Mouse (Mus musculus) hematopoietic stem cell, adult 5-6 weeks (primary cell): ENCODE measurements at regions not wholly inside any gene's neighbourhood (a gene's known extent, or its start where the extent isn't known, plus 50 kb on each side); places are given as distances from the start of the nearest gene placed in this dataset.

ENCODE experiments used
- ATAC-seq, 2 experiments: fragments of 125-278 bp in 1 of 2; replicated peaks in 1 of 2; 2 replicates each; pipeline ENCODE4 v1.8.0; 2016 to 2017; ENCODE audit warnings: inconsistent platforms in 2 of 2, mild to moderate bottlenecking in 2 of 2, moderate number of reproducible peaks in 2 of 2, low read depth in 1 of 2, moderate TSS enrichment in 1 of 2; ENCODE audit not compliant: low FRiP score in 2 of 2, poor library complexity in 2 of 2, severe bottlenecking in 2 of 2, insufficient read depth in 1 of 2, low TSS enrichment in 1 of 2

GRCm38 (mm10) chr3:66646251-66646650 lies 334.9 kb upstream of the Rsrc1 start:
- ATAC-seq = no peak

GRCm38 (mm10) chr3:66649271-66649670 lies 331.9 kb upstream of the Rsrc1 start:
- no peak for ATAC-seq

DNA sequence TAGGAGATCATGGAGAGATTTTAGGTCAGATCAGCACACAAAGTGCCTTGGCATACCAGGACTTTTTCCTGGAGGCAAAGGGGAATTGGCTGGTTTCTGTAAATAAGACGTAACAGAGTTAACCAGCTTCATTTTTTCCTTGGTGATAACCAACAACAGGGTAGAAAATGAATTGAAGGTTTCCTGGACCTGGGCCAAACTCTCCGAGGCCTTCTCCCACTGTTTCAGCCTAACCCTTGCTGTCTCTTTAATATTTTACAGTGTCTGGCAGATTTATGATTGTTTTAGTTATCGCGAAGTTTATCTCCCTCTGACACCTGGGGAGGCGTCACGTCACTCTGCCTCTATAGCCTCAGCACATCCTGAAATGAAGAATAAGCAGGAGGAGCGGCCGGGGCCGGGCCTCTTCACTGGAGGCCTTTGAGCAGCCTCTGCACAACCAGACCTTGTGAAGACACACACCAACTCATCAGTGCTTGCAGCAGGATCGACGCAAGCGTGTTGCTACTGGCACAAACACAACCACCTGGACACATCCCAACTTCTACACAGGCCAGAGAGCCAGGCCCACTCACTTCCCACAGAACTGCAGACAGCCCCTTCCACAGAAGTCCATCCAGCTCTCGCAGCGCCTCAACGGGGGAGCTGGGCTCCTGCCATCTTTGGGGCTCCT lies 331.0 kb upstream of the Rsrc1 start:
- no peak for ATAC-seq

DNA sequence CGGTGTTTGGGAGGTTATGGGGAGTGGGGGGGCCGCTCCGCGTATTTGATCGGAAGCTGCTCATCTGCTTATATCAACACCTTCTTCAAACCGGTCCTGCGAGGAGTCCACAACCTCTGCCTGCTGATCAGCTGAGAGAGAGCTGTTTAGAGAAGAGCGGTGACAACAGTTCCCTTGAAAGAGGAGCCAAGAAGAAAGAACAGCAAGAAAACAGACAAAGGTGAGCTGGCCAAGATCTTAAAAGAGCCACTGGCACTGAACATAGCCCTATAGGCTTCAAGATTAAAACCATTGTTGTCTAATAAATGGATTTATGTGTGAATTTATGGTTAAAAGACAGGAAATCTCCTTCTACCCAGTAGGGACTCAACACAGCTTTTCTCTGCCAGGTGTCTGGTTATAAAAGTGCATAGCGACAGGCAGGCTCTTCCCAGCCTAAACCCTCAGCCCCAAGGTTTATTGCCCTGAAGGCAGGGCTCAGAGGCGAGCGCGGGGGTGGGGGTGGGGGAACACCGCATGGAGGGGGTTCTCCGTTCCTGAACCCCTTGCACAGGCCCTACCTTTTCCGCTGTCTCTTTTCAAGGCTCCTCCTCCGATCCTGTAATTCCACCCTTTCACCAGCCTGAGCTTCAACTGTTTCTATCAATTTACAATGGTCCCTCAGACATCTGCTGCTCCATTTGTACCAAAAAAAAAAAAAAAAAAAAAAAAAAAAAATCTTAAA lies 330.3 kb upstream of the Rsrc1 start:
- no peak for ATAC-seq

- no peak for ATAC-seq
Measured at GRCm38 (mm10) chr3:66652139-66652846, 328.9 kb upstream of the Rsrc1 start.

GRCm38 (mm10) chr3:66653961-66654360 lies 327.2 kb upstream of the Rsrc1 start:
- no peak for ATAC-seq

DNA sequence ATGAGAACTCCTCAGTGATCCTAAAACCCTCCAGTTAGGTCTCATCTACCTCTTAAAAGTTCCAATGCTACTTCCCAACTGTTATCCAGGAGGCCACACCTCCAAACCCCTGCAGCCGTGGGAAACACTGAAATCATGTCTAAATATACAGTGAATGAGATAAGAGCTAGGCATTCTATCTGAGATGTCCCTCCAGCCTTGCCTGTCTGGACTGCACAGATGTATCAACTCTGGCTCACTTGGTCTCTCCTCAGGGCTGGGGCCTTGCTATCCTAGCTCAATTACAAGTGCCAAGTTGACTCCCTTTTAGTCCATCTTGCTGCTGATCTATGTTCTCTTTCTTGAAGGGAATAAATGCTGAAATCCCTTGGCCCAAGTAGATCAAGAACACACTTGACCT lies 326.3 kb upstream of the Rsrc1 start:
- no peak for ATAC-seq

- no peak for ATAC-seq
Measured at GRCm38 (mm10) chr3:66656458-66656857, 324.7 kb upstream of the Rsrc1 start.

DNA sequence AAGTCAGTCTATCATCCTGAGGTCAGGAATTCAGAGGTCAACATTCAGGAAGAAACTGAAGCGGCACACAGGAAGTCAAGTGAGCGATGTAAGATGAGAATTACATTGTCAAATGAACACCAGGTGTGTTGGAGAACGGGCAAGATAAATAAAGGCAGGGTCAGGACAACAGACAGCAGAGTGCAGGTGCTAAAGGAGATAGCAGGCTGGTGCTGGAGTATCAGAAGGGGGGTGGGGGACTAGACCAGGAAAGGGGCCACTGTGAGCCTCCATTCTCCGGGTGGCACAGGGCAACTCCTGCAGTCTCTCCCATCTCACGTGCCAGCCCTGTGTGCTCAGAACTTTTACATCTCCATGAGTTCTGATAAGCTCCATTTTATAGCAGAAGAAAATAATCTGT lies 320.6 kb upstream of the Rsrc1 start:
- no peak for ATAC-seq

DNA sequence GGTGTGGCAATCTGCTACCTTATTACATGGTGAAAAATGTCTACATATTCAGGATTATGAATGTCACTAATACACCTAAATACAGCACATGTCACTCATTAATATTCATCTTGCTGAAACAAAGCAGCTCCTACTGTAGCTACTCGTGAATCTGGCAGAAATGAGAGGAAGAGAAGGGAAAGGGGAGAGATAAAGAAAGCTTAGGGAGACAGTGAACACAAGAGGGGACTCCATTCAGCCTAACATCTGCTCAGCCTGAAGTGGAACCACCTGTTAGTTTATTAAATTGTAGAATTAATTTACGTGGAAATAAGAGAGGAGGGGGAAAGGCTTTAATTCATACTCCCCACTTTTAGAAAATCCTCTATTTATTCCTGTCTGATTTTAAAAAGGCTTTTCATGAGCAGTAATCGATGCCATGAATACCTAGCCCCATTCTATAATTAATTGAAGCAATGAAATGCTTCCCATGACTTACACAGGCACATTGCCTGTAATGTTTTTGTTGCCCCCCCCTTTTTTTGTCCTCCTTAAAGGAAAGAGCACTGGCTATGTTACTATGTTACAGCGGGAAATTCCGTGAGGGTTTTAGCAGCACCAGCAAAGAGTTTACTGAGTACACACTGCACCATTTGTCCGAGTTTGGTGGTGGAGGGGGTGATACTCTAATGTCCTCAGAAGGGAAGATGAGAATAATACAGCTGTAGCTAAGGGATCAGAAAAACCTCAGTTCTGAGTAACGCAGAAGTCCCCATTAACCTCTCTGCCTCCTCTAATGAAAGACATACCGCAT lies 319.2 kb upstream of the Rsrc1 start:
- ATAC-seq = no peak

DNA sequence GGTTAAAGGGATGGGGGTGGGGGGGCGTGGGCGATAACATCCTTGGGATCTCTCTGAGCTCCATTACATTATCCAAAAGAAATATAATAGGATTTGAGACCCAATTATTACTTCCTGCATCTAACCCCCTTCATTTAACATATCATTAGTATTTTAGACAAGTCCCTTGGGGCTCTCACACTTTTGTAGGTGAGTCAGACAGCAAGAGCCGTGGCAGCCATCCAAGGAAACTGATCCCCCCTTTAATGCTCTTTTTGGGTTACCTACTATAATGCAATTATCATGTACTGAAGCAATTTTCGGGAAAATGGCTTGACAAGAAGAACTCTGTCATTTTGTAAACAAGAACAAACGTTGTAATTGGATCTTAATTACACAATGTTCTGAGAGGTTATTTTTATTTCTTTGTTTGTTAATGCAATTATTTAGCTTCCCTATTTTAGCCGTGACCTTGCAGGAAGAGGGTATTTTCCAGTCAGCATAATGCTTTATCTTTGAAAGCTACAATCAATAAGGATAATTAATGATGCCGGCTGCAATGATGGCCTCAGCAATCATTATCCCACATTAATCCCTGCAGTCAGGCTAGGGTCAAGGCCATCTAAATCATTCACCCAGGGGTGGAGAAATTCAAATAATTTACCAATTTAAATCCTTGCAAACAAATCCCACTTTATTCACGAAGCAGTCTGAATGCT lies 297.5 kb upstream of the Rsrc1 start:
- no peak for ATAC-seq

GRCm38 (mm10) chr3:66684287-66684903 lies 296.8 kb upstream of the Rsrc1 start:
- no peak for ATAC-seq

DNA sequence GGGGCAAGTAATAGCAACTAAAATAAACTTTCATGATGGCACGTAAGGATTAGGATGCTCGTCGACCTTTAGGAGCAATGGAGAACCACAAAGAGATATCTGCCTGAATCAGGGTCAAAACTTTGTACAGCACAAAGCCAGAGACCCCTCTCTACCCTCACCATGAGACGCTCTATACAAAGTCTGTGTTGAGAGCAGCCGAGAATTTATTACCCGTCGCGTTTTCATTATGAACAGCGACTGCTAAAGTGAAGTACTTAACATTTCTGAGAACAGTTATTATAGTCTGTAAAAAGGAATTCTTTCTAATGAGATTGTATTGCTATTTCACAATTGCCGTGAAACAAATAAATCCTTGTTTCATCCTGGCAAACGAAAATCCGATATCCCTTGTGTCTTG lies 296.1 kb upstream of the Rsrc1 start:
- no peak for ATAC-seq

GRCm38 (mm10) chr3:66687126-66687525 lies 294.1 kb upstream of the Rsrc1 start:
- ATAC-seq = no peak

- peak in 1 of 2 experiments; percentile 22; a peak in 1 of 4 replicates for ATAC-seq
Measured at GRCm38 (mm10) chr3:66690906-66691522, 290.2 kb upstream of the Rsrc1 start.

- ATAC-seq = no peak
Measured at GRCm38 (mm10) chr3:66695125-66695524, 286.1 kb upstream of the Rsrc1 start.
